8 mouse cellular contexts compared by ENCODE assay signal in genomic region chr8:91806084-91806719, GRCm38 (mm10). TPM values are rescaled to one million over a fixed set of nuclear protein-coding genes. Genes with fewer than 3 reads are reported as not detected.
DNase-seq lines count a peak whose midpoint lies in the region; ATAC-seq and TF ChIP-seq lines count a peak whose summit lies in the region.

No protein-coding gene starts in this region.

- no peaks in the 10 kb centered on the region for H3K9me3 ChIP-seq in embryonic facial prominence, embryonic 14.5 days (ENCODE audit: control insufficient read depth, low read length)
- H3K9me3 ChIP-seq in kidney, postnatal 0 days (replicated peaks; ENCODE audit: low read length), result no peaks in the 10 kb centered on the region
- H3K9me3 ChIP-seq in midbrain, embryonic 13.5 days, result no peaks in the 10 kb centered on the region

- 11% methylated on average over 31 of the region's 33 CpGs for WGBS in embryonic facial prominence, embryonic 14.5 days
- 4% methylated on average over 33 of the region's 33 CpGs for WGBS in kidney, postnatal 0 days
- under 1% methylated on average over 33 of the region's 33 CpGs for WGBS in midbrain, embryonic 13.5 days

- H3K4me3 ChIP-seq in embryonic facial prominence, embryonic 14.5 days (ENCODE audit: low read depth, low read length), result peak overlapping the region; percentile 39
- H3K4me3 ChIP-seq in kidney, postnatal 0 days (replicated peaks; ENCODE audit: low read depth, low read length), result peak overlapping the region; percentile 28
- peak overlapping the region; percentile 85 for H3K4me3 ChIP-seq in midbrain, embryonic 13.5 days (replicated peaks)

- intact Hi-C loops in heart, postnatal 36 days (cut with DNase I), result loop anchor here (10.0 kb wide), 1 partner anchor 919 kb away; no protein-coding TSS in a partner anchor

- 0 out of 2 replicates have a peak overlapping the region, but pooled peaks have one; percentile 19 for H3K9ac ChIP-seq in embryonic facial prominence, embryonic 14.5 days (ENCODE audit: low read depth, low read length)
- H3K9ac ChIP-seq in kidney, postnatal 0 days (ENCODE audit: low read depth, low read length), result no peak overlapping the region
- peak overlapping the region; percentile 98 for H3K9ac ChIP-seq in midbrain, embryonic 13.5 days (replicated peaks)

- no peak overlapping the region for H3K27ac ChIP-seq in embryonic facial prominence, embryonic 14.5 days (replicated peaks; ENCODE audit: low read depth, low read length)
- H3K27ac ChIP-seq in kidney, postnatal 0 days, result no peak overlapping the region
- peak overlapping the region; percentile 98 for H3K27ac ChIP-seq in midbrain, embryonic 13.5 days

- peak; percentile 68 for DNase-seq in heart, adult 11 months
- no peak for DNase-seq in heart, postnatal 36 days
- no peak for DNase-seq in embryonic facial prominence, embryonic 14.5 days (ENCODE audit: low spot score)
- DNase-seq in kidney, postnatal 0 days (ENCODE audit: low spot score), result no peak
- no peak for DNase-seq in left cerebral cortex, adult 18-20 months (ENCODE audit: low spot score in 2 of 2)
- no peak for DNase-seq in thymus, postnatal 14 days

- ATAC-seq in embryonic facial prominence, embryonic 14.5 days (ENCODE audit: low read depth), result no peak
- ATAC-seq in kidney, postnatal 0 days (replicated peaks; ENCODE audit: low FRiP score, low read depth), result no peak
- ATAC-seq in midbrain, embryonic 13.5 days, result 0 out of 2 replicates have a peak, but pooled peaks have one; percentile 10
- no peak for ATAC-seq in erythroblast, adult 5-6 weeks (replicated peaks; ENCODE audit: low FRiP score, poor library complexity, severe bottlenecking)

- TF ChIP-seq CTCF in kidney, postnatal 0 days (IDR thresholded peaks at IDR 0.05; ENCODE audit: low read depth), result no peak

- H3K36me3 ChIP-seq in embryonic facial prominence, embryonic 14.5 days (ENCODE audit: control insufficient read depth, insufficient read depth, low read length), result no peaks in the 10 kb centered on the region
- H3K36me3 ChIP-seq in kidney, postnatal 0 days (ENCODE audit: insufficient read depth, low read length), result no peaks in the 10 kb centered on the region
- H3K36me3 ChIP-seq in midbrain, embryonic 13.5 days, result no peaks in the 10 kb centered on the region

- H3K4me1 ChIP-seq in embryonic facial prominence, embryonic 14.5 days (ENCODE audit: control insufficient read depth, insufficient read depth, low read length), result peaks cover 21% of the 10 kb centered on the region
- peaks cover 18% of the 10 kb centered on the region for H3K4me1 ChIP-seq in kidney, postnatal 0 days (replicated peaks; ENCODE audit: insufficient read depth, low read length)
- H3K4me1 ChIP-seq in midbrain, embryonic 13.5 days (replicated peaks), result peaks cover 68% of the 10 kb centered on the region

- peaks cover 62% of the 10 kb centered on the region for H3K27me3 ChIP-seq in embryonic facial prominence, embryonic 14.5 days (replicated peaks; ENCODE audit: control insufficient read depth, insufficient read depth, low read length)
- peaks cover 64% of the 10 kb centered on the region for H3K27me3 ChIP-seq in kidney, postnatal 0 days (ENCODE audit: insufficient read depth, low read length)
- peaks cover 44% of the 10 kb centered on the region for H3K27me3 ChIP-seq in midbrain, embryonic 13.5 days

- H3K4me2 ChIP-seq in embryonic facial prominence, embryonic 14.5 days (ENCODE audit: low read depth, low read length), result peak overlapping the region; percentile 75
- peak overlapping the region; percentile 57 for H3K4me2 ChIP-seq in kidney, postnatal 0 days (ENCODE audit: low read length)
- H3K4me2 ChIP-seq in midbrain, embryonic 13.5 days (replicated peaks), result peak overlapping the region; percentile 77

RNA-seq across cellular contexts. Expression of gene Irx3, which starts 4.3 kb away (rescaled TPM):
- 10 to 100 TPM; 30.0 to 41.2 TPM for total RNA-seq in heart, postnatal 36 days (2021)
- 11.0 and 12.3 TPM in 2 replicates for polyA plus RNA-seq in embryonic facial prominence, embryonic 14.5 days (2014; fragmentation: Nextera tagmentation; extraction: Ambion mirVana)
- 22.2 and 25.2 TPM in 2 replicates for polyA plus RNA-seq in kidney, postnatal 0 days (2015; fragmentation: Nextera tagmentation; extraction: Ambion mirVana)
- 27.5 and 37.4 TPM in 2 replicates for polyA plus RNA-seq in midbrain, embryonic 13.5 days (2015; fragmentation: Nextera tagmentation; extraction: Ambion mirVana)
- under 1 TPM; 0.59 to 0.72 TPM for total RNA-seq in left cerebral cortex, adult 18-20 months (2021)
- total RNA-seq in erythroblast, adult 5-6 weeks (2015; ENCODE audit: low replicate concordance), result not detected in 2 replicates
- not detected in 2 replicates for total RNA-seq in erythroblast, adult 5-6 weeks (2017; ENCODE audit: low replicate concordance)

Comparison
In these comparisons a context has a peak if more than half of its experiments do, and no peak if none do; other contexts are left out.
1. H3K4me3 ChIP-seq: peak in every context shown above with its lines; median percentile 85 in midbrain, embryonic 13.5 days; 39 in embryonic facial prominence, embryonic 14.5 days; 28 in kidney, postnatal 0 days.
2. RNA of gene Irx3, which starts 4.3 kb away (total RNA-seq): 30.0 to 41.2 TPM in heart, postnatal 36 days; 0.59 to 0.72 TPM in left cerebral cortex, adult 18-20 months and not detected in erythroblast, adult 5-6 weeks; every median in the first group is over 10 times any median in the second.
3. Peak in every context shown above with its lines, with median percentiles within 50 percentile points of each other: H3K4me2 ChIP-seq.